Mouse (Mus musculus): ENCODE measurements around the gene Pank2.

DNA sequence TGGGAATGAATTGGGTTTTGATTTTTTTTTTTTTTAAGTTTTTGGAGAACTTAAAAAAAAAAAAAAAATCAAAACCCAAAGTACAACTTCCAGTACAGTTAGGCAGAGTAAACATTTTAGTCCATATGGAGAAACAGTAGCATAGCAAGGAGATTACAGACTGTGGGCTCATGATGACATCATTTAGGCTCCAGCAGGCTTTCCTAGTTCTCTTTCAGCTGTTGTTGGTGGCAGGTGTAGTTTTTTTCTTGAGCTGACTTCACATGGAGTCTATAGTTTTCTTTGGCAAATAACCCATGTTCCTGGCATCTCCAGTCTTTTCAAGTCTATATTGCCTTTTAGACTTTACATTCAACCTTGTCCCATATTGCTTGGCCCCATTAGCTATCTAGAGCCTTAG is 28.4 kb downstream of the Pank2 start:
- TF ChIP-seq CTCF (IDR thresholded peaks at IDR 0.05; ENCODE audit: control insufficient read depth, insufficient read depth, low read length) (no peak), POLR2A (IDR thresholded peaks at IDR 0.05; ENCODE audit: borderline replicate concordance, control insufficient read depth, low read depth, low read length) (no peak)

Measured in bone marrow, adult 2 months (tissue).